Mouse (Mus musculus) urinary bladder, postnatal 10 days (tissue): ENCODE data around the gene Camk1g.

Source experiments
- DNase-seq: peaks from one replicate; pipeline ENCODE4 v3.0.0; 2022; ENCODE audit warnings: low spot score

Camk1g gene

GRCm38 (mm10) chr1:193301216-193302092 is 68.6 kb downstream of the Camk1g start:
- peak; percentile 24 for DNase-seq

- no peak for DNase-seq
These were observed 70.1 kb downstream of the Camk1g start for GRCm38 (mm10) chr1:193299995-193300394.

GRCm38 (mm10) chr1:193298141-193298765 is 71.8 kb downstream of the Camk1g start:
- no peak for DNase-seq
